Mouse (Mus musculus) embryonic facial prominence, embryonic 13.5 days (tissue): ENCODE data around the gene Pde6g. TPM values are rescaled to one million over a fixed set of nuclear protein-coding genes. Genes with fewer than 3 reads are reported as not detected.

Experiments used
- ATAC-seq: fragments of 200-750 bp; cut with Nextera tagmentation; 2 replicates; pipeline ENCODE4 v1.8.0; 2017; ENCODE audit warnings: low read depth; ENCODE audit not compliant: insufficient number of reproducible peaks, insufficient read depth, low FRiP score, low TSS enrichment
- H3K27ac ChIP-seq: fragments of 300-500 bp; sonication (generic); 2 replicates; pipeline ENCODE4 v1.5.1; 2015; ENCODE audit warnings: moderate library complexity, mild to moderate bottlenecking, inconsistent platforms
- H3K27me3 ChIP-seq: fragments of 300-500 bp; sonication (generic); 2 replicates; pipeline ENCODE4 v1.6.1; 2015; ENCODE audit warnings: mild to moderate bottlenecking, inconsistent platforms
- H3K36me3 ChIP-seq: fragments of 300-500 bp; sonication (generic); 2 replicates; pipeline ENCODE4 v1.6.1; 2015; ENCODE audit warnings: mild to moderate bottlenecking, inconsistent platforms
- H3K4me1 ChIP-seq: fragments of 300-500 bp; sonication (generic); 2 replicates; pipeline ENCODE4 v1.6.1; 2015; ENCODE audit warnings: inconsistent platforms
- H3K4me2 ChIP-seq: fragments of 300-500 bp; sonication (generic); 2 replicates; pipeline ENCODE4 v1.6.1; 2015; ENCODE audit warnings: moderate library complexity, mild to moderate bottlenecking, inconsistent platforms
- H3K4me3 ChIP-seq: fragments of 300-500 bp; sonication (generic); 2 replicates; pipeline ENCODE4 v1.5.1; 2015; ENCODE audit warnings: mild to moderate bottlenecking, inconsistent platforms
- H3K9ac ChIP-seq: fragments of 300-500 bp; sonication (generic); 2 replicates; pipeline ENCODE4 v1.6.1; 2015; ENCODE audit warnings: mild to moderate bottlenecking, inconsistent platforms
- H3K9me3 ChIP-seq: fragments of 300-500 bp; sonication (generic); 2 replicates; pipeline ENCODE4 v1.6.1; 2016; ENCODE audit warnings: inconsistent platforms
- WGBS: fragments of 180-500 bp; shearing (Covaris S2); methylation state at CpG from one replicate; pipeline ENCODE4 v1.1.7; 2015; ENCODE audit warnings: mixed read lengths; 5-methylcytosine and 5-hydroxymethylcytosine counted together
- polyA plus RNA-seq: library from polyadenylated mRNA; unstranded; fragments of >200 nt; fragmentation: Nextera tagmentation; extraction: Ambion mirVana; gene quantifications from 2 replicates; pipeline ENCODE4 v1.2.1, GENCODE M21; 2015

Gene Pde6g
- polyA plus RNA-seq, 1 experiment from 2014 or later, result not detected

- WGBS, result 86% methylated on average over 4 of the region's 4 CpGs
- Histone ChIP-seq H3K9ac (no peak overlapping the region), H3K4me2 (peak overlapping the region; percentile 93; the same call in 1 of the 2 replicates), H3K4me3 (0 out of 2 replicates have a peak overlapping the region, but pooled peaks have one; percentile 98), H3K27me3 (no peaks in the 10 kb centered on the region), H3K27ac (no peak overlapping the region), H3K4me1 (peaks cover 22% of the 10 kb centered on the region), H3K36me3 (peaks cover 61% of the 10 kb centered on the region), H3K9me3 (no peaks in the 10 kb centered on the region)
- no peak for ATAC-seq
These were observed 12.2 kb upstream of the Pde6g start for GRCm38 (mm10) chr11:120465521-120465920.

- Histone ChIP-seq H3K4me3 (no peak overlapping the region), H3K4me1 (peaks cover 23% of the 10 kb centered on the region), H3K4me2 (no peak overlapping the region), H3K9me3 (no peaks in the 10 kb centered on the region), H3K9ac (no peak overlapping the region), H3K27me3 (no peaks in the 10 kb centered on the region), H3K27ac (no peak overlapping the region), H3K36me3 (peaks cover 59% of the 10 kb centered on the region)
- WGBS, result 86% methylated on average over 5 of the region's 5 CpGs
- no peak for ATAC-seq
These were observed 11.1 kb upstream of the Pde6g start for GRCm38 (mm10) chr11:120464365-120464764.

- no peak for ATAC-seq
- peaks cover 63% of the 10 kb centered on the region for H3K36me3 ChIP-seq
These were observed 10.2 kb upstream of the Pde6g start for GRCm38 (mm10) chr11:120463536-120463935.

GRCm38 (mm10) chr11:120458847-120459597 is 5.7 kb upstream of the Pde6g start:
- H3K9me3 ChIP-seq, result no peaks in the 10 kb centered on the region
- WGBS, result 64% methylated on average over 6 of the region's 6 CpGs
- H3K27ac ChIP-seq, result no peak overlapping the region
- ATAC-seq, result no peak
- no peaks in the 10 kb centered on the region for H3K27me3 ChIP-seq
- peak overlapping the region; percentile 91 for H3K4me2 ChIP-seq
- peaks cover 57% of the 10 kb centered on the region for H3K36me3 ChIP-seq
- H3K4me1 ChIP-seq, result peaks cover 21% of the 10 kb centered on the region
- peak overlapping the region; percentile 97 for H3K9ac ChIP-seq
- H3K4me3 ChIP-seq, result peak overlapping the region; percentile 91

More at GRCm38 (mm10) chr11:120463536-120463935, 10.2 kb upstream of the Pde6g start:
- 86% methylated on average over 2 of the region's 2 CpGs for WGBS
- H3K9me3 ChIP-seq, result no peaks in the 10 kb centered on the region
- H3K4me1 ChIP-seq, result peaks cover 28% of the 10 kb centered on the region
- H3K4me3 ChIP-seq, result no peak overlapping the region
- no peak overlapping the region for H3K9ac ChIP-seq
- no peaks in the 10 kb centered on the region for H3K27me3 ChIP-seq
- no peak overlapping the region for H3K27ac ChIP-seq
- H3K4me2 ChIP-seq, result no peak overlapping the region

- WGBS, result 4% methylated on average over 62 of the region's 62 CpGs
- Histone ChIP-seq H3K9ac (peak within 1 kb of the TSS; percentile 97), H3K27ac (peak within 1 kb of the TSS; percentile 82), H3K36me3 (peaks cover 48% of the 10 kb centered on the region), H3K4me1 (peaks cover 21% of the 10 kb centered on the region), H3K27me3 (no peaks in the 10 kb centered on the region), H3K4me3 (peak within 1 kb of the TSS; percentile 91), H3K9me3 (no peaks in the 10 kb centered on the region), H3K4me2 (peak within 1 kb of the TSS; percentile 91)
- ATAC-seq, result peak; percentile 70; the same call in 1 of the 2 replicates
These were observed 4.8 kb upstream of the Pde6g start, which contains the start of the genes Oxld1 and Ccdc137 for GRCm38 (mm10) chr11:120457772-120458751. TSS of gene Oxld1 (minus strand) at chr11:120458068. TSS of gene Ccdc137 (plus strand) at chr11:120458115.

- H3K4me3 ChIP-seq, result peak overlapping the region; percentile 91
- H3K27me3 ChIP-seq, result no peaks in the 10 kb centered on the region
- H3K4me2 ChIP-seq, result peak overlapping the region; percentile 91
- 33% methylated on average over 14 of the region's 14 CpGs for WGBS
- no peak for ATAC-seq
- H3K4me1 ChIP-seq, result peaks cover 21% of the 10 kb centered on the region
- peaks cover 41% of the 10 kb centered on the region for H3K36me3 ChIP-seq
- peak overlapping the region; percentile 97 for H3K9ac ChIP-seq
- H3K27ac ChIP-seq, result peak overlapping the region; percentile 82
- no peaks in the 10 kb centered on the region for H3K9me3 ChIP-seq
These were observed 4.1 kb upstream of the Pde6g start for GRCm38 (mm10) chr11:120457370-120457769.

GRCm38 (mm10) chr11:120455413-120455812 is 2.1 kb upstream of the Pde6g start:
- Histone ChIP-seq H3K9ac (no peak overlapping the region), H3K27me3 (no peaks in the 10 kb centered on the region), H3K4me1 (peaks cover 21% of the 10 kb centered on the region), H3K36me3 (peaks cover 23% of the 10 kb centered on the region), H3K4me2 (no peak overlapping the region), H3K27ac (no peak overlapping the region), H3K9me3 (no peaks in the 10 kb centered on the region), H3K4me3 (no peak overlapping the region)
- ATAC-seq, result no peak
- WGBS, result 93% methylated on average over 7 of the region's 7 CpGs

- peaks cover 20% of the 10 kb centered on the region for H3K36me3 ChIP-seq
- H3K4me3 ChIP-seq, result no peak overlapping the region
- no peak for ATAC-seq
- 83% methylated on average over 4 of the region's 4 CpGs for WGBS
- no peak overlapping the region for H3K4me2 ChIP-seq
- no peak overlapping the region for H3K9ac ChIP-seq
- H3K4me1 ChIP-seq, result peaks cover 21% of the 10 kb centered on the region
- no peaks in the 10 kb centered on the region for H3K9me3 ChIP-seq
- no peaks in the 10 kb centered on the region for H3K27me3 ChIP-seq
- no peak overlapping the region for H3K27ac ChIP-seq
These were observed 1.7 kb upstream of the Pde6g start for GRCm38 (mm10) chr11:120454965-120455364.

- H3K36me3 ChIP-seq, result peaks cover 10% of the 10 kb centered on the region; the same call in 1 of the 2 replicates
- H3K9me3 ChIP-seq, result no peaks in the 10 kb centered on the region
- no peak for ATAC-seq
- H3K27ac ChIP-seq, result no peak overlapping the region
- H3K27me3 ChIP-seq, result no peaks in the 10 kb centered on the region
- H3K4me3 ChIP-seq, result no peak overlapping the region
- H3K4me2 ChIP-seq, result no peak overlapping the region
- H3K9ac ChIP-seq, result no peak overlapping the region
- 66% methylated on average over 3 of the region's 3 CpGs for WGBS
- H3K4me1 ChIP-seq, result peaks cover 6% of the 10 kb centered on the region
These were observed 1.1 kb downstream of the Pde6g start for GRCm38 (mm10) chr11:120452246-120452645.

GRCm38 (mm10) chr11:120447179-120447578 is 6.1 kb downstream of the Pde6g start:
- no peaks in the 10 kb centered on the region for H3K4me1 ChIP-seq
- no peak for ATAC-seq
- no peak overlapping the region for H3K4me3 ChIP-seq
- H3K9me3 ChIP-seq, result no peaks in the 10 kb centered on the region
- H3K9ac ChIP-seq, result no peak overlapping the region
- H3K36me3 ChIP-seq, result no peaks in the 10 kb centered on the region
- no peaks in the 10 kb centered on the region for H3K27me3 ChIP-seq
- no peak overlapping the region for H3K27ac ChIP-seq
- 77% methylated on average over 7 of the region's 7 CpGs for WGBS
- no peak overlapping the region for H3K4me2 ChIP-seq

GRCm38 (mm10) chr11:120445475-120445874 is 7.8 kb downstream of the Pde6g start:
- H3K27ac ChIP-seq, result no peak overlapping the region
- H3K4me3 ChIP-seq, result no peak overlapping the region
- no peaks in the 10 kb centered on the region for H3K36me3 ChIP-seq
- no peak overlapping the region for H3K9ac ChIP-seq
- ATAC-seq, result no peak
- 75% methylated on average over 3 of the region's 3 CpGs for WGBS
- H3K4me1 ChIP-seq, result no peaks in the 10 kb centered on the region
- H3K27me3 ChIP-seq, result no peaks in the 10 kb centered on the region
- H3K4me2 ChIP-seq, result no peak overlapping the region
- no peaks in the 10 kb centered on the region for H3K9me3 ChIP-seq
